Mouse (Mus musculus) lung, postnatal 10 days (tissue): Measurements from ENCODE around the gene Camk1d.

Experiments used
- DNase-seq: peaks from one replicate; pipeline ENCODE4 v3.0.0; 2021

Camk1d gene

DNA sequence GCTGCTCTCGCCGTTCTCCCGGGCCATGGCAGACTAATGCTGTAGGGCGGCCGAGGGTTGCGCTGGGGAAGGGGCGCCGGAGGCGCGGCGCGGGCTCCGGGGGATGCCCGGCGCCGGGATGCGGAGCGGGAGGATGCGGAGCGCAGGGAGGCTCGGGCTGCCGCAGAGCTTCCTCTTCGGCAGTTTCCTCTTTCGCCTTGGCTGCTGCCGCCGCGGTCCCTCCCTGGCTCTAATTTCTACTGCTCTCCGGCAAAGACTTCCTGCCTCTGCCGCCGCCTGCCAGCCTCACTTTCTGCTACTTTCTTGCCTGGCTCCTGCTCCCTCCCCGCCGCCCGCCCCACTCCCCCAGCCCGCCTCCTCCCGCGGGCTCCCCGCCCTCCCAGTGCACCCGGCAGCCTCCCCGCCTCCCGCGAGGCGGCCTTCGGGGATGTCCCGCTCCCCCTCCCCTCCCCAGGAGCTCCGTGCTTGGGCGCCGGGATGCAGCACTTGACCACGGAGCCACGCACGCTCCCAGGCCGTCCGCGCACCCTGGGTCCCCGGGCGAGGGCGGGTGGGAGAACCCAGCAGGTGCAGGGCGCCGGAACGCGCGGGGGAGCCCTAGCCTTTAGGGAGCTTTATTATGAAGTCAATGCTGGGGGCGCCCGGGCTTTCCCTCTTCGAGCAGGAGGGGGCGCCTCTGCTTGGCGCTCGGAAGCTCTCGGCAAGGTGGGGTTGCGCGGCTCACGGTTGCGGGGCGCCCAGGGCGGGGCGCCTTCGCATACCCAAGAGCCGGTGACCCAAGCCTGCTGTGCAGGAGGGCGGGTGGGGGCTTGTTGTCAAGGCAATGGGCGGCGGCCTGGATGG, at the start of gene Camk1d:
TSS of gene Camk1d (minus strand) at position 305 of the 843 bp plus-strand sequence.
- DNase-seq = peak; percentile 73

GRCm38 (mm10) chr2:5762031-5762430, 47.7 kb upstream of the Camk1d start:
- no peak for DNase-seq

- DNase-seq = no peak
Observed at GRCm38 (mm10) chr2:5760479-5761008, 46.2 kb upstream of the Camk1d start.

GRCm38 (mm10) chr2:5758569-5758968, 44.3 kb upstream of the Camk1d start:
- no peak for DNase-seq

DNA sequence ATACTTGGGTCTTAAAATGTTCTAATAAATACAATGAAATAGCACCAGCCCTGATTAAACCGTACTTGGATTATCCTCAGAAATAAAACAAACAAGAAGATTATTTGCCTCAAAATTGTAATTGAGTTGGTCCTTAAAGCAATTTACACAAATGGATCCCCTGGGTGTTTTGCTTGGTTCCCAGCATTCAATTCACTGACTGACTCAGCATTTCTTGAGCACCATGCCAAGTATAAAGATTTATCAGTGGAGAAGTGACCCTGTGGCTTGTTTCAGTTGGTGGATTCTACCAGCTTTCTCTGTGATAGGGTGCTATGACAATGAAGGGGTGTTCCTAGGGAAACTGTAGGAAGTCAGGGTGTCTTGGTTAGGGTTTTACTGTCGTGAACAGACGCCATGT, 36.6 kb upstream of the Camk1d start:
- no peak for DNase-seq

DNA sequence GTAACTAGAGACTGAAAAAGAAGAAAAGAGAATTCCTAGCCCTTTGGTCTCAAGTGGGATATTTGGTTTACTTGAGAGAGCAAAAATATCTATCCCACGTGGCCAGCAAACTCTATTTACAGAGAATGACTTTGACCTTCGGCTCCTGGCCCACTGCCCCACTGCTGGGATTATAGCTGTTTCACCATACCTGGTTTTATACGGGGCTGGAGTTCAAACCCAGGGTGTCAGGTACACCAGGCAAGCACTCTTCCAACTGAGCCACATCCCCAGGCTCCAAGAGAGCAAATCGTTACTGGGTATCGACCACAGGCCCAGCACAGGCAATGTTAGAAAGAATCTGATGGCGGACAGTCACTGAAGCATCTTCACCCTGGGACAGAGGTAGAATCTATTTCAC, 34.9 kb upstream of the Camk1d start:
- DNase-seq = no peak

DNA sequence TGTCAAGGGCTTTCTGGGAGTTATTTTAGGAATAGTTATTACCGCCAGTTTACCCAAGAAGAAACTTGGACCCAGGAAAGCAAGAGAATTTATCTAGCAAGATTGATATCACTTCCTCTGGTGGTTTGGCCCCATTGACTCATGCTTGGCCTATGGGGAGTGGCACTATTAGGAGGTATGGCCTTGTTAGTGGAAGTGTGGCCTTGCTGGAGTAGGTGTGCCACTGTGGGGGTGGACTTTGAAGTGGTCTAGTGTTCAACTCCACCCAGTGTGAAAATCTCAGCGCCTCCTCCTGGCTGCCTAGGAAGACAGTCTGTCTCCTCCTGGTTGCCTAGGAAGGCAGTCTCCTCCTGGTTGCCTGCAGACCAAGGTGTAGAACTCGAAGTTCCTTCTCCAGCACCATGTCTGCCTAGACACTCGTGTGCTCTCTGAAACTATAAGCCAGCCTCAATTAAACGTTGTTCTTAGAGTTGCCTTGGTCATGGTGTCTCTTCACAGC, 33.3 kb upstream of the Camk1d start:
- DNase-seq = no peak

DNA sequence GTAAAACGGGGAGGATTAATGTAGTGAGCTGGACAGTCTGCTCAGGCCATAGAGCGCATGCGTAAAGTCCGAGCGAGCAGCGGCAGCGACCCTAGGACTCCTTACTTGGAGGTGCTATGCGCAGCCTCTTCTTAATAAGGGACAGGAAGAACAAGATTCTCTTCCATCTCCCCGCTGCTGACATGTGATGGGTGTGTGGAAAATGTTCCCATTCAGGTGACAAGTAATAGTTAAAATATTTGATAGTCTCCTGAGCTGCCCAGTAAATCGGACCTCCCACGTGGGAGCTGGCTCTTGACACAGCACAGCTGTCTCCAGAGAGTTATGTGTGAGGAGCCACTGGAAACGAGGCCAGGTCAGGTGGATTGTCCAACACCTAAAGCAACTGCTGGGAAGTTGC, 32.2 kb upstream of the Camk1d start:
- DNase-seq = peak; percentile 25

- no peak for DNase-seq
Observed at GRCm38 (mm10) chr2:5743886-5744285, 29.6 kb upstream of the Camk1d start.

DNA sequence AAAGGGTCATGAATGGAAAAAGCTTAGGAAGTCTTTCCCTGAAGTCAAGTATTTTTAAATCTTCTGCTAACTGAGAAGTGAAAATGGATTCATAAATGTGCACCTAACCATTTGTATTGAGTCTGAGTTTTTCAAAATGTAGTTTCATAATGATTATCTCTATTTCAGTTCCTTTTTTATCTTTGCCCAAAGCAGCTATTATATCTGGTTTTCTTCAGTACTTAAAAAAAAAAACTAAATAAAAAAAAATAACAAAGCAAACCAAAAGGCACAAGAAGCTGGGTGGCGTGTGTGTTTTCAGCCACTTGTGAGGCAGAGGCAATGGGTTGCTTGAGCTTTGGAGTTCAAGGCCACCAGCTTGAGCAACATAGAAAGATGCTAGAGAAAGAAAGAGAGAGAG, 26.6 kb upstream of the Camk1d start:
- DNase-seq = no peak

GRCm38 (mm10) chr2:5735881-5736280, 21.6 kb upstream of the Camk1d start:
- DNase-seq = no peak

GRCm38 (mm10) chr2:5733300-5734085, 19.2 kb upstream of the Camk1d start:
- DNase-seq = no peak

- DNase-seq = no peak
Observed at GRCm38 (mm10) chr2:5732047-5732446, 17.7 kb upstream of the Camk1d start.

- DNase-seq = peak; percentile 50
Observed at GRCm38 (mm10) chr2:5730364-5730792, 16.1 kb upstream of the Camk1d start.

- DNase-seq = no peak
Observed at GRCm38 (mm10) chr2:5729931-5730330, 15.6 kb upstream of the Camk1d start.

DNA sequence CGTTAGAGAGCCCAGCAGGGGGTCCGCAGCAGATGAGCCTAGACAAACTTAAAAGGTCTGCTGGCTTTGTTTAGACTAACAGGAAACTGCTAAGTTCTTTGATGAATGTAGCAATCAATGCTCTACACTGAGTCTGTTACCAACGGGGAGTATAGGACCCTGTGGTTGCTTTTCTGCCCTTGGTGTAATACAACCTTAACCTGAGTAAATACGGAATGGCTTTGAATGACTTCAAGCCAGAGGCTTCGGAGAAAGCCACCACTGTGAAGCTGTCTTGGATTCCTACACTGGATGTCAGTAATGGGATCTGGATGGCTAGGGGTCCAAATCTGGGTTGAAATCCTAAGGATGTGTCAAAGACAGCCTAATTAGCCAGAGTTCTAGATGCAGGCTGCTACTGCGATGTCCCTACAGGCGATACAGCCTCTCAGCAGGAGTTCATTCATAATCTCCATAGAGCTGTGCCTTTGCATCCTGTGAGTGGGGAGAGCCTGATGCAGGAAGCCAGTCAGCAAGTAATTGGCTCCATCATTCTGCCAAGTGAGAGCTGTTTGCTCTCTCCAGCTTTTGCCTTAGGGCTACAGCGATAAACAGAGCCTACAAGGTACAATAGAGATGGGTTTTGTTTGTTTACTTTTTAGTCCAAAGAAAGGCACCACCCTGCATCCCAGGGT, 10.8 kb upstream of the Camk1d start:
- no peak for DNase-seq

- no peak for DNase-seq
Observed at GRCm38 (mm10) chr2:5717675-5718074, 3.4 kb upstream of the Camk1d start.

DNA sequence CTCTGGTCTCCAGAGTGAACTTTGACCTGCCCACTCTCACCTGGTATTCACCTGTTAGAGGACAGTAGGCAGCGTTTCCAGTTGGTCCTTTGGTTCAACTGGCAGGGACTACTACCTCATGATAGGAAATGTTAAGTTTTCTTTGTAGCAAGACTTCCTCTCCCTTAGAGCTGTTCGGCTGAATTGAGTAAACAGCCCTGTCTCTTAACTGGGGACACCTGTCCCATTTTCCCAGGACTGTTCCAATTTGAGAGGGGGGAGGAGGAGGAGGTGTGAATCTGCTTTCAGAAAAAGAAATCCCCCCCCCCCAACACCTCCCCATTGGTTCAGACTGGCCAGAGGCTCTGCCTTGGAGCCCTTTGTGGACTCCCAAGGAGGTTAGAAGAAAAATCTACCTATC, 1.2 kb upstream of the Camk1d start:
- no peak for DNase-seq

DNA sequence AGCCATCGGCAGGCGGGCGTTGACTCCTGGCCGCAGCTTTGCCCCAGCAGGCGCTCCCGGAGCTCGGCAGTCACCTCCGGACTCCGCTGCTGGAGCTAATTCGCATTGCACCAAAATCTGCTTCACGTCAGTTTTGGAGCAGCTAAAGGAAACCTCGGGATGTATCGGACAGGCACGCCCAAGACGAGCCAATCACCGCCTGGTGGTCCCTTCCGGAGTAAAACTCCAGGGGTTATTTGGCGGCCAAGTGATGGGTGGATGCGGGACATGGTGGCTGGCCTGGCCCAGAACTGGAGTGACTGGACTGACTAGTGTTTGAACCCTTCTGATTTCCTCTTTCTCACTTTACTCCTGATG, 717 bp upstream of the Camk1d start:
- DNase-seq = no peak

GRCm38 (mm10) chr2:5713325-5714210, 747 bp downstream of the Camk1d start:
- peak; percentile 47 for DNase-seq

DNA sequence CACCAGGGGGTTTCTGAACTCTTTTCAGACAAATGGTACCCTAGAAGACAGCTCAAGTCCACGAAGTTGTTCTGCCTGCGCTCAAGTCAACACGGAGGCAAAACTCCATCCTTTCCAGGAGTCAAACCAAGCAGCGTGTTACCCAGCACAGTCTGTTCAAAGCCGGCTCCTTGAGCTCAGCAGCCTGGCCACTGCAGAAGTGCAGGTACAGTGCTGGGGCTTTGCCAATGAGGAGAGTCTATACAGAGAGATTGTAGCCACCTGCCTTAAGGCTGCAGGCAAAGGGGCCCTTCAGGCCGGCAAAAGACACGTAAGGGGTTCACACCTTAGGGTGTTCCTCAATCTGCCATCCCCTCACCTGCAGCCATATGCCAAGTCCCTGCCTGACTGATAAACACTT, 2.1 kb downstream of the Camk1d start:
- no peak for DNase-seq

GRCm38 (mm10) chr2:5709911-5710310, 4.4 kb downstream of the Camk1d start:
- DNase-seq = no peak
